Mouse (Mus musculus) limb, embryonic 10.5 days (tissue): ENCODE data around the gene Tfap2a. TPM values are rescaled to one million over a fixed set of nuclear protein-coding genes. Genes with fewer than 3 reads are reported as not detected.
A peak's percentile ranks its signal among the peaks of the same experiment; 100 is the strongest.

Experiments used
- DNase-seq: peaks from one replicate; pipeline ENCODE4 v3.0.0-alpha.2; 2017; ENCODE audit warnings: low spot score
- H3K27ac ChIP-seq: fragments of 300-500 bp; sonication (generic); 2 replicates; pipeline ENCODE4 v1.5.1; 2016; ENCODE audit warnings: mild to moderate bottlenecking
- H3K27me3 ChIP-seq: fragments of 300-500 bp; sonication (generic); 2 replicates; pipeline ENCODE4 v1.6.1; 2016; ENCODE audit warnings: low read depth, mild to moderate bottlenecking; ENCODE audit not compliant: poor library complexity, severe bottlenecking
- H3K36me3 ChIP-seq: fragments of 300-500 bp; sonication (generic); 2 replicates; pipeline ENCODE4 v1.6.1; 2016; ENCODE audit warnings: mild to moderate bottlenecking, moderate library complexity
- H3K4me1 ChIP-seq: fragments of 300-500 bp; sonication (generic); 2 replicates; pipeline ENCODE4 v1.6.1; 2016
- H3K4me3 ChIP-seq: fragments of 300-500 bp; sonication (generic); 2 replicates; pipeline ENCODE4 v1.5.1; 2016; ENCODE audit warnings: mild to moderate bottlenecking, moderate library complexity
- H3K9me3 ChIP-seq: fragments of 300-500 bp; sonication (generic); replicated peaks from 2 replicates; pipeline ENCODE4 v1.6.1; 2016; ENCODE audit warnings: mild to moderate bottlenecking
- WGBS: fragments of 180-500 bp; shearing (Covaris S2); methylation state at CpG from one replicate; pipeline ENCODE4 v1.1.7; 2016; 5-methylcytosine and 5-hydroxymethylcytosine counted together
- polyA plus RNA-seq: library from polyadenylated mRNA; unstranded; fragments of >200 nt; fragmentation: Nextera tagmentation; extraction: Ambion mirVana; gene quantifications from 2 replicates; pipeline ENCODE4 v1.2.1, GENCODE M21; 2016

The Tfap2a gene
- 6.7 and 6.9 TPM in 2 replicates for polyA plus RNA-seq

- peaks cover 51% of the 10 kb centered on the region for H3K4me1 ChIP-seq
- no peaks in the 10 kb centered on the region for H3K9me3 ChIP-seq
- peak; percentile 70 for DNase-seq
- WGBS, result under 1% methylated on average over 30 of the region's 30 CpGs
- H3K27ac ChIP-seq, result peak within 1 kb of the TSS; percentile 61; the same call in 1 of the 2 replicates
- H3K27me3 ChIP-seq, result peaks cover 100% of the 10 kb centered on the region
- H3K4me3 ChIP-seq, result peak within 1 kb of the TSS; percentile 38
- H3K36me3 ChIP-seq, result no peaks in the 10 kb centered on the region
Observed at GRCm38 (mm10) chr13:40738196-40738880, at the start of gene Tfap2a. Gene Tfap2a, minus strand, starts transcription at chr13:40738376.

- Histone ChIP-seq H3K9me3 (no peaks in the 10 kb centered on the region), H3K4me1 (no peaks in the 10 kb centered on the region), H3K4me3 (no peak overlapping the region), H3K36me3 (no peaks in the 10 kb centered on the region), H3K27me3 (no peaks in the 10 kb centered on the region), H3K27ac (no peak overlapping the region)
- 50% methylated on average over 8 of the region's 8 CpGs for WGBS
- no peak for DNase-seq
Observed at GRCm38 (mm10) chr13:40784202-40784771, 46.1 kb upstream of the Tfap2a start.

- Histone ChIP-seq H3K27me3 (no peaks in the 10 kb centered on the region), H3K4me3 (no peak overlapping the region), H3K36me3 (no peaks in the 10 kb centered on the region), H3K9me3 (no peaks in the 10 kb centered on the region), H3K4me1 (no peaks in the 10 kb centered on the region), H3K27ac (no peak overlapping the region)
- DNase-seq, result no peak
Observed at GRCm38 (mm10) chr13:40757995-40758394, 19.8 kb upstream of the Tfap2a start.

- Histone ChIP-seq H3K9me3 (no peaks in the 10 kb centered on the region), H3K4me3 (no peak overlapping the region), H3K27me3 (no peaks in the 10 kb centered on the region), H3K36me3 (no peaks in the 10 kb centered on the region), H3K4me1 (no peaks in the 10 kb centered on the region), H3K27ac (no peak overlapping the region)
- no peak for DNase-seq
- WGBS, result 73% methylated on average over 7 of the region's 7 CpGs
Observed at GRCm38 (mm10) chr13:40756356-40756755, 18.2 kb upstream of the Tfap2a start.

GRCm38 (mm10) chr13:40754091-40754490, 15.9 kb upstream of the Tfap2a start:
- no peaks in the 10 kb centered on the region for H3K4me1 ChIP-seq
- no peak for DNase-seq
- H3K27ac ChIP-seq, result no peak overlapping the region
- H3K4me3 ChIP-seq, result no peak overlapping the region
- no peaks in the 10 kb centered on the region for H3K9me3 ChIP-seq
- H3K36me3 ChIP-seq, result no peaks in the 10 kb centered on the region
- 93% methylated on average over 10 of the region's 10 CpGs for WGBS
- H3K27me3 ChIP-seq, result peaks cover 13% of the 10 kb centered on the region

- H3K4me1 ChIP-seq, result no peaks in the 10 kb centered on the region
- no peak overlapping the region for H3K27ac ChIP-seq
- H3K4me3 ChIP-seq, result no peak overlapping the region
- no peaks in the 10 kb centered on the region for H3K36me3 ChIP-seq
- H3K27me3 ChIP-seq, result peaks cover 13% of the 10 kb centered on the region
- 89% methylated on average over 10 of the region's 10 CpGs for WGBS
- DNase-seq, result no peak
- H3K9me3 ChIP-seq, result no peaks in the 10 kb centered on the region
Observed at GRCm38 (mm10) chr13:40751889-40752288, 13.7 kb upstream of the Tfap2a start.

GRCm38 (mm10) chr13:40749603-40749905, 11.4 kb upstream of the Tfap2a start:
- Histone ChIP-seq H3K4me1 (peaks cover 6% of the 10 kb centered on the region), H3K4me3 (peak overlapping the region; percentile 34; the same call in 1 of the 2 replicates), H3K27me3 (peaks cover 35% of the 10 kb centered on the region), H3K9me3 (no peaks in the 10 kb centered on the region), H3K36me3 (no peaks in the 10 kb centered on the region), H3K27ac (no peak overlapping the region)
- no peak for DNase-seq
- WGBS, result 68% methylated on average over 9 of the region's 9 CpGs

GRCm38 (mm10) chr13:40748785-40749602, 10.8 kb upstream of the Tfap2a start:
- 14% methylated on average over 19 of the region's 19 CpGs for WGBS
- peak; percentile 43 for DNase-seq
- Histone ChIP-seq H3K9me3 (no peaks in the 10 kb centered on the region), H3K4me1 (peaks cover 10% of the 10 kb centered on the region), H3K36me3 (no peaks in the 10 kb centered on the region), H3K27me3 (peaks cover 41% of the 10 kb centered on the region), H3K4me3 (peak overlapping the region; percentile 34), H3K27ac (no peak overlapping the region)

- Histone ChIP-seq H3K36me3 (no peaks in the 10 kb centered on the region), H3K4me1 (peaks cover 15% of the 10 kb centered on the region), H3K9me3 (no peaks in the 10 kb centered on the region), H3K27me3 (peaks cover 76% of the 10 kb centered on the region), H3K27ac (no peak overlapping the region), H3K4me3 (peak overlapping the region; percentile 46)
- WGBS, result 1% methylated on average over 19 of the region's 19 CpGs
- peak; percentile 53 for DNase-seq
Observed at GRCm38 (mm10) chr13:40744111-40744805, 6.1 kb upstream of the Tfap2a start.

GRCm38 (mm10) chr13:40743221-40743620, 5.0 kb upstream of the Tfap2a start:
- peaks cover 26% of the 10 kb centered on the region for H3K4me1 ChIP-seq
- H3K27ac ChIP-seq, result no peak overlapping the region
- no peak for DNase-seq
- H3K9me3 ChIP-seq, result no peaks in the 10 kb centered on the region
- 12% methylated on average over 4 of the region's 4 CpGs for WGBS
- H3K27me3 ChIP-seq, result peaks cover 85% of the 10 kb centered on the region
- no peak overlapping the region for H3K4me3 ChIP-seq
- no peaks in the 10 kb centered on the region for H3K36me3 ChIP-seq

GRCm38 (mm10) chr13:40741841-40742550, 3.8 kb upstream of the Tfap2a start:
- Histone ChIP-seq H3K4me1 (peaks cover 33% of the 10 kb centered on the region), H3K4me3 (no peak overlapping the region), H3K9me3 (no peaks in the 10 kb centered on the region), H3K36me3 (no peaks in the 10 kb centered on the region), H3K27me3 (peaks cover 97% of the 10 kb centered on the region), H3K27ac (no peak overlapping the region)
- DNase-seq, result peak; percentile 42
- 3% methylated on average over 25 of the region's 25 CpGs for WGBS

GRCm38 (mm10) chr13:40741436-40741835, 3.3 kb upstream of the Tfap2a start:
- DNase-seq, result no peak
- H3K36me3 ChIP-seq, result no peaks in the 10 kb centered on the region
- H3K27me3 ChIP-seq, result peaks cover 100% of the 10 kb centered on the region
- peaks cover 33% of the 10 kb centered on the region for H3K4me1 ChIP-seq
- no peaks in the 10 kb centered on the region for H3K9me3 ChIP-seq
- no peak overlapping the region for H3K27ac ChIP-seq
- H3K4me3 ChIP-seq, result no peak overlapping the region
- 2% methylated on average over 7 of the region's 7 CpGs for WGBS
